Mouse (Mus musculus): ENCODE data around the gene Nup62cl. TPM values are rescaled to one million over a fixed set of nuclear protein-coding genes. Genes with fewer than 3 reads are reported as not detected.

The Nup62cl gene
- polyA plus RNA-seq, 1 experiment from 2014 or later: 2.3 TPM

Other genes starting within 250 kb of the Nup62cl start
- gene Morc4, start 191.0 kb downstream of the Nup62cl start, polyA plus RNA-seq (2014; fragmentation: Nextera tagmentation; extraction: Ambion mirVana): 12.4 and 13.4 TPM in 2 replicates
- 5.9 and 6.2 TPM in 2 replicates for gene Rbm41, start 64.1 kb downstream of the Nup62cl start, polyA plus RNA-seq (2014; fragmentation: Nextera tagmentation; extraction: Ambion mirVana)
- not detected in 2 replicates for gene Pih1h3b, start 167 bp upstream of the Nup62cl start, polyA plus RNA-seq (2014; fragmentation: Nextera tagmentation; extraction: Ambion mirVana)

Measured in intestine, embryonic 14.5 days (tissue).